Mouse (Mus musculus): ENCODE data around the gene Fcna. TPM values are rescaled to one million over a fixed set of nuclear protein-coding genes. Genes with fewer than 3 reads are reported as not detected.

The Fcna gene
- polyA plus RNA-seq, 1 experiment: 21.5 TPM

DNA sequence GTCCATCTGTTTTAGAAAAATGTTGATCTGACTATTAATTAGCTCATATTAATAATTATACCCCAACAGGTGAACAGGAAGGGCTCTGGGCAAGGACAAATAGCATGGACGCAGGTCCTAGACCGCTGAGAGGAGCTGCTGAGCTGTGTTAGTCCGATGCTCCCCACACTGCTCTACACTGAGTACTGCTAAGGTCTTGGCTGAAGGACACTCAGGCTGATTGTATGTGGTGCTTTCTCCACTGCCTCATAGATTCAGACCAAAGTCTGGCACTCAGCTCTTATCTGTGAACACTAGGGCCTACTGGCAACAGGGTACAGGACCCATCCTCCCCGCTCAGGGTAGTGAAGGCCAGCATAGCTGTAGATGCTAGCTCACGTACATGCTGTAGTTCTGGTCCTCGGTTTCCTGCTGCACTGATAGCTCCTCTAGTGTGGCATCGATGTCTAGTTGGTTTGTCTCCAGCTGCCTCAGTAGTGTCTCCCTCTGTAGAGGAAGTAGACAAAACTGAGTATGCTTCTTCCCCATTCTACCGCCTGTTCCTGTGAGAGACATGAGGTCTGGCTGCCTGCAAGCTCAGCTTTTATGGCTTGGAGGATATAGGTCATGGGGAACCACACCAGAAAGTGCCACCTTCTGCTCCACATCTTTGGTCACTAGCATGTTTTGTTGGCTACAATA is 39.5 kb downstream of the Fcna start:
- Histone ChIP-seq H3K27ac (ENCODE audit: insufficient read depth, low read depth, low read length) (peak overlapping the region; percentile 83), H3K4me1 (ENCODE audit: control insufficient read depth, insufficient read depth, low read length) (peaks cover 24% of the 10 kb centered on the region), H3K4me3 (ENCODE audit: insufficient read depth, low read length) (no peak overlapping the region)

DNA sequence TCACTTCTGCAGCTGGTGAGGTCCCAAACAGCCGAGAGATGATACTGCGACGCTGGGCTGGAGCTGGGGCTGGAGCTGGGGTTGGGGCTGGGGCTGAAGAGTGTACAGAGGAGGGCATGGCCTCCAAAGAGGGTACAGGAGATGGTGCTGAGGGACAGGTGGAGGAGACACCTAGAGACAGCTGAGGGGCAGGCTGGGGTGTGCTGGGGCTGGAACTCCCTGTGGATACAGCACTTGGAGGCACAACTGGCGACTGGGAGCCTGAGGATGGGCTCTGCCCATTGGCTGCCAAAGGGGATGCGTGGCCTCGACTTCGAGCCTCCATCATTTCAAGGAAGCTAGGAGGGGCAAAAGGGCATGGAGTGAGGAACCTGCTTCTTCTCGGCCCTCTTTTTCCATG is 40.5 kb downstream of the Fcna start:
- Histone ChIP-seq H3K4me3 (ENCODE audit: insufficient read depth, low read length) (no peak overlapping the region), H3K27ac (ENCODE audit: insufficient read depth, low read depth, low read length) (no peak overlapping the region), H3K4me1 (ENCODE audit: control insufficient read depth, insufficient read depth, low read length) (peaks cover 32% of the 10 kb centered on the region)
- TF ChIP-seq CTCF (IDR thresholded peaks at IDR 0.05; ENCODE audit: low read depth, low read length): no peak
- no peak for TF ChIP-seq POLR2A (IDR thresholded peaks at IDR 0.05; ENCODE audit: borderline replicate concordance, low read depth, low read length)

More for the DNA sequence above, 39.5 kb downstream of the Fcna start:
- no peak for TF ChIP-seq CTCF (IDR thresholded peaks at IDR 0.05; ENCODE audit: low read depth, low read length)
- no peak for TF ChIP-seq POLR2A (IDR thresholded peaks at IDR 0.05; ENCODE audit: borderline replicate concordance, low read depth, low read length)

DNA sequence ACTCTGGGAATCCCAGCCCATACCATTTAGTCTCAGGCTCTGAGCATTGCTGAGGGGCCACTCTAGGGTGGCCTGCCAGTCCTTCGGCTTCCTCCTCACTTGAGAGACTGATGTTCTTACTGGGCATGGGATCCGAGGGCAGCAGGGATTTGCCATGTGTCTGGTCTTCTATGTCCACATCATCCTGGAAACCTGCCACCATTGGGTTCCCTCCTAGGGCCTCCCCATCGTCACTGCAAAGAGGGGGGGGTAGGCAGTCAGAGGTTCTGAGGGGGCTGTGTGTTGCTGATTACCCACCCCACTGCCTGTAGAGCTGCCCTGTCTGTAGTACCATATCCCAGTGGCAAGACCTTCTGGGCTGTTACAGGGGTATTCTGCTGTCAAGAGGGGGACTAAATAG is 42.2 kb downstream of the Fcna start:
- no peak overlapping the region for H3K4me3 ChIP-seq (ENCODE audit: insufficient read depth, low read length)
- peaks cover 42% of the 10 kb centered on the region for H3K4me1 ChIP-seq (ENCODE audit: control insufficient read depth, insufficient read depth, low read length)
- no peak overlapping the region for H3K27ac ChIP-seq (ENCODE audit: insufficient read depth, low read depth, low read length)
- TF ChIP-seq POLR2A (IDR thresholded peaks at IDR 0.05; ENCODE audit: borderline replicate concordance, low read depth, low read length) (no peak), CTCF (IDR thresholded peaks at IDR 0.05; ENCODE audit: low read depth, low read length) (no peak)

DNA sequence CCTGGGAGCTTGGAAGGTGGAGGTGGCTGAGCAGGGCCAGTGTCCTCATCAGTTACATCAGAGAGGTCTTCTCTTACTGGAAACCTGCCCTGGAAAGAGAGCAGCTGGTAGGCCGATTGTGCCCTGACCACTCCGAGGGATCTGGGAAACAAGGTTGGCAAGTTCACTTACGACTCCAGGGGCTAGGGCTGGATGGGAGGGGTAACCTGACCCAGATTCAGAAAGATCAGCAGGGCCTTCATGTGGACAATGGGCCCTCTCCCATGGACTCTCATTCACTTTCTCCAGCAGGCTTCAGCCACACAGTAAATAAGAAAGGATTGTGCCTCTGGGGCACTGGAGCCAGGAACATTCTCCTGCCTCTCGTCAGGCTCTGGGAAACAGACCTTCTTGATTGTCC is 43.0 kb downstream of the Fcna start:
- TF ChIP-seq CTCF (IDR thresholded peaks at IDR 0.05; ENCODE audit: low read depth, low read length): no peak
- Histone ChIP-seq H3K27ac (ENCODE audit: insufficient read depth, low read depth, low read length) (no peak overlapping the region), H3K4me3 (ENCODE audit: insufficient read depth, low read length) (no peak overlapping the region), H3K4me1 (ENCODE audit: control insufficient read depth, insufficient read depth, low read length) (peaks cover 45% of the 10 kb centered on the region)

DNA sequence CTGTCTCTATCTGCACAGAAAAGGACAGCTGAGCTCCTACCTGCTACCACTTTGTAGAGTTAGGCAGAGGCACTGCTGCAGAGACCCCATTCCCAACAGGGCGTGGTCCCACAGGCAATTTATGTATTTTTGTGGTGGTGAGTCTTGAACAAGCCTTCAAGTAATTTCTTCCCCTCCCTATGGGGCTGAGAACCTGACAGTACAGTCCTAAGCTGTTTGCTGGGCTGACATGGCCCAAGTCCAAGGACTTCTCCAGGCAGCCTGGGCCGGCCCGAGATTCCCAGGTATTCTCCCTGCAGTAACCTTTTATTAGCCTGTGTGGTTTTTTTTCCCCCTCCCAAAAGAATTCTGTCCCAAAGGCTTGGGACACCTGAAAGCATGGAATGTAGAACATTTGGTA is 43.7 kb downstream of the Fcna start:
- Histone ChIP-seq H3K27ac (ENCODE audit: insufficient read depth, low read depth, low read length) (no peak overlapping the region), H3K4me3 (ENCODE audit: insufficient read depth, low read length) (no peak overlapping the region), H3K4me1 (ENCODE audit: control insufficient read depth, insufficient read depth, low read length) (peaks cover 38% of the 10 kb centered on the region)
- TF ChIP-seq CTCF (IDR thresholded peaks at IDR 0.05; ENCODE audit: low read depth, low read length) (no peak), POLR2A (IDR thresholded peaks at IDR 0.05; ENCODE audit: borderline replicate concordance, low read depth, low read length) (no peak)

DNA sequence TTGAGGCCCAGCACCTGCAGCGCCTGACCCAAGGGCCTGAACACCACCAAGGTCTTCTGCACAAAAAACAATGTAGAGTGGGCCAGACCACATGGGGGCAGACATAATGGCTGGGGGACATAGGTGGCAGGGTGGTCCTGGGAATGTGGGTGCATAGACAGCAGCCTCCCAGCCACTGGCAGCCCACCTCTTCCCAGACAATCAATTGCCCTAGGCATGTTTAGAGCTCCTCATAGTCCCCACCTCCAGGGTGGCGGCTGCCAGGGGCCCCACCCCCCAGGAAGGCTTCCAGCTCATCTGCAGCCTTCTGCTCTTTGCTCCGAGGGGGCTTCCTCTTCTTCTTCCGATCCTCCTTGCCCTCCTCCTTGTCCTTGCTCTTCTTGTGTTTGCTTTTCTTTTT is 44.3 kb downstream of the Fcna start:
- Histone ChIP-seq H3K4me1 (ENCODE audit: control insufficient read depth, insufficient read depth, low read length) (peaks cover 34% of the 10 kb centered on the region), H3K27ac (ENCODE audit: insufficient read depth, low read depth, low read length) (no peak overlapping the region), H3K4me3 (ENCODE audit: insufficient read depth, low read length) (no peak overlapping the region)
- TF ChIP-seq CTCF (IDR thresholded peaks at IDR 0.05; ENCODE audit: low read depth, low read length): no peak
- no peak for TF ChIP-seq POLR2A (IDR thresholded peaks at IDR 0.05; ENCODE audit: borderline replicate concordance, low read depth, low read length)

DNA sequence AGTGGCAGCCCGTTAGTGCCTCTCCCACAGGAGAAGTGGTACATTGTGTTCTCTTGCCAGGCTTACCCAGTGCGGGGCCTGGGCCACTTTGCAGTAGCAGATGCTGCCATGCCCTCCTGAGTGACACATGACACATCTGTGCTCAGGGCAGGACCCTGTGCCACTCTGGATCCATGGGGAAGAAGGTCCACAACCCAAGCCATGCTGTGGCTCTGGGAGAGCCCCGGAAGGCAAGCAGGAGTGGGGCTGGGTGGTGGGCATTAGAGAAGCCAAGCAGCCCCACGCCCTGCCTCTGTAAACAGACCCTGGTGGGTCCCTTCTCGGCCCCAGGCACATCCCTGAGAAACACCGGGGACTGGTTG is 44.7 kb downstream of the Fcna start:
- Histone ChIP-seq H3K27ac (ENCODE audit: insufficient read depth, low read depth, low read length) (no peak overlapping the region), H3K4me3 (ENCODE audit: insufficient read depth, low read length) (no peak overlapping the region), H3K4me1 (ENCODE audit: control insufficient read depth, insufficient read depth, low read length) (peaks cover 30% of the 10 kb centered on the region)
- TF ChIP-seq CTCF (IDR thresholded peaks at IDR 0.05; ENCODE audit: low read depth, low read length) (no peak), POLR2A (IDR thresholded peaks at IDR 0.05; ENCODE audit: borderline replicate concordance, low read depth, low read length) (no peak)

DNA sequence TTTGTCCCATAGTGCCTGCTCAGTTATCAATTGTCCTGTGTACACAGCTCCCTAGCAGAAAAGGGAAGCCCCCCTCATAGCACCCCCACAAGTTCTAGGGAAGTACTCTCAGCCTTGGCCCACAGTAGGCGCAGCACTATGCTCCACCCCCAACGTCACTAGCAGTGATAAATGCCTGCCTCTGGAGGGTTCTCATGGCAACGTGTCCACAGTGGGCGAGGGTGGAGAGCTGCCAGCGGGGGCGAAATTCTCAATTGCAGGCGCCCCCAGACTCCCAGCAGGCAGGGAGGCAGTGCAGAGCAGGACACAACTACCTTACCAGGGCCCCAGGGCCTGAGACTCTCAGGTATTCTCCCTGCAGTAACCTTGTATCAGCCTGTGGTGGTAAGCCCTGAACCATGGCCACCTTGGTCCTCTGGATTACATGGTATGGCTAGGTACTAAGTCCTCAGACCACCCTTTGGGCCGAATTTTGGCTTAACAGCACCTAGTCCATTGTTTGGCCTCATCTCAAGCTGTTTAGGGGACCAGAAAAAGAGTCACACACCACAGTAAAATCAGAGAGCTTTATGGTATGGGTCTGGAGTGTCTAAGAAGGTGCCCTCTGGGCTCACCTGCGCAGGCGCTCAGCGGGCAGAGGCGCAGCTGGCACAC is 45.2 kb downstream of the Fcna start:
- Histone ChIP-seq H3K4me1 (ENCODE audit: control insufficient read depth, insufficient read depth, low read length) (peaks cover 25% of the 10 kb centered on the region), H3K27ac (ENCODE audit: insufficient read depth, low read depth, low read length) (no peak overlapping the region), H3K4me3 (ENCODE audit: insufficient read depth, low read length) (no peak overlapping the region)
- no peak for TF ChIP-seq POLR2A (IDR thresholded peaks at IDR 0.05; ENCODE audit: borderline replicate concordance, low read depth, low read length)
- TF ChIP-seq CTCF (IDR thresholded peaks at IDR 0.05; ENCODE audit: low read depth, low read length): no peak

DNA sequence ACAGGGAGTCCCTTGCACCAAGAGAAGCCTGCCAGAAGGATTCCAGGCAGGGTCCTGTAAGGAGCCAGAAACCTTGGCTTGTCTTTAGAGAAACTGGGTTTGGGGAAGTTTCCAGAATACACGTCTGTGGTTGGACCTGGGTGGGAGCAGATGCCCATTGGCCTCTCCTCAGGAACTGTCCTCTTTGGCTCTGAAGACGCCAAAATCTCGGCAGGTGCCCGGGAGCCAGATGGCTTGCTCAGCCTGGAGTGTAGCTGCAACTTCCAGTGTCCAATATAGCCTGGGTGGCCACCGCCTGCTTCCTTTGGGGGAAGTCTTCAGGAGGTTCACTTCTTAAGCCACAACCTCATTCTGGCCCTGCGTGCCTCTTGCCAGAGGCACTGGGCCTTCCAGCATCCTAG is 45.9 kb downstream of the Fcna start:
- no peak overlapping the region for H3K27ac ChIP-seq (ENCODE audit: insufficient read depth, low read depth, low read length)
- H3K4me1 ChIP-seq (ENCODE audit: control insufficient read depth, insufficient read depth, low read length): peaks cover 21% of the 10 kb centered on the region

DNA sequence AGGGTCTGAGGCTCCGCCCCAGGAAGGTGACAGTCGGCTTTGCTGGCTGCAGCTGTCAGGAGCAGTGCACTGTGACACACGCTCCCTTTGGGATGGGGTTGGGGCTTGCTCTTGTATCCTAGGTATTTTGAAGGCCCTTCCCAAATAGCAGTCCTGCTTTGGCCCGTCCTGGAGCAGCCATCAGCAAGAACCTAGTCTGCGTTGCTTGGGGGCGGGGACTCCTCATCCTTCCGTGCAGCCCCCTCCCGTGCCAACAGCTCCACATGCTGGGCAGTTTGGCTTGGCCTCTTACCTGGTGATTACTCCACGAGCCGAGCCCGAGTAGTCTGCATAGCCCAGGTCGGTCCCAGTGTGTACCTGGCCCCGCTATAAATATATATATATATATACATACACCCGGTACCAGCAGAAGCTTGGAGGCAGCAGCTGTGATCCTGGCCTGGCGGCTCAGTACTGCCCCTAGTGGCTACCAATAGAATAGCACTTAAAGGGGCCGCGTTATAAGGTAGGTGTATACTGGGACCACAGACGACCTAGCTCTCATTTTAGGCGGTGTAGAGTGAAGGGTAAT is 46.5 kb downstream of the Fcna start, which contains the start of gene Ajm1:
Gene Ajm1, minus strand, starts transcription at position 464 of the 571 bp plus-strand sequence.
- Histone ChIP-seq H3K4me3 (ENCODE audit: insufficient read depth, low read length) (peak within 1 kb of the TSS; percentile 21), H3K4me1 (ENCODE audit: control insufficient read depth, insufficient read depth, low read length) (peaks cover 21% of the 10 kb centered on the region), H3K27ac (ENCODE audit: insufficient read depth, low read depth, low read length) (no peak within 1 kb of the TSS)
- no peak for TF ChIP-seq POLR2A (IDR thresholded peaks at IDR 0.05; ENCODE audit: borderline replicate concordance, low read depth, low read length)
- TF ChIP-seq CTCF (IDR thresholded peaks at IDR 0.05; ENCODE audit: low read depth, low read length): peak; percentile 77

More for the DNA sequence above, 45.9 kb downstream of the Fcna start:
- TF ChIP-seq POLR2A (IDR thresholded peaks at IDR 0.05; ENCODE audit: borderline replicate concordance, low read depth, low read length) (no peak), CTCF (IDR thresholded peaks at IDR 0.05; ENCODE audit: low read depth, low read length) (peak; percentile 27)
- no peak overlapping the region for H3K4me3 ChIP-seq (ENCODE audit: insufficient read depth, low read length)

Data from bone marrow macrophage, adult 2 months (primary cell).